Mouse (Mus musculus): ENCODE data around the gene Tekt3. TPM values are rescaled to one million over a fixed set of nuclear protein-coding genes. Genes with fewer than 3 reads are reported as not detected.

Tekt3 gene
- total and polyA plus RNA-seq, 3 experiments = not detected

DNA sequence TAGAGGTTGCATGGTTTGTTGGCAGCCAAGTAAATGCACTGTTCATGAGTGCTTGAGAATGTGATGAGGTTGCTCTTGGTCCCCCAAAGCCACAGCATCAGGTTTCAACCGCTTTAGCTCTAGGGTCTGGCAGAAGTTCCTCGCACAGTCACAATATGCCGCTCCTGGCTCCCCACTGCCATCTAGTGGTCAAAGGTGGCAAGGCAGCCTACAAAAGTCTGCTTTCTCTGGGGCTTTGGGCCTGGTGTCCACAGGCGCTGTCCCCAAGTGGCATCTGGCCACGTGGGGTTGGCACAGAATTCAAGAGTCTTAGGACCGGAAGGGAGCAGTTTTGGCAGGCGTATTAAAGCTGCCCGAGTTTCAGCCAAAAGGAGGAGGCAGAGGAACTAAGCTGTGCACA lies 74.2 kb downstream of the Tekt3 start:
- TF ChIP-seq MAZ (IDR thresholded peaks at IDR 0.05; ENCODE audit: low read depth, low read length) (no peak), USF1 (IDR thresholded peaks at IDR 0.05; ENCODE audit: low read depth, low read length) (no peak), TCF12 (IDR thresholded peaks at IDR 0.05; ENCODE audit: low read depth, low read length) (no peak), SMC3 (IDR thresholded peaks at IDR 0.05; ENCODE audit: low read depth, low read length) (peak; percentile 96), E2F4 (IDR thresholded peaks at IDR 0.05; ENCODE audit: borderline replicate concordance, low read depth, low read length) (no peak), ZC3H11A (IDR thresholded peaks at IDR 0.05; ENCODE audit: low read depth, low read length) (peak; percentile 84), GATA1 (IDR thresholded peaks at IDR 0.05; ENCODE audit: low read depth, low read length) (no peak), POLR2AphosphoS2 (IDR thresholded peaks at IDR 0.05; ENCODE audit: low read length) (no peak), RAD21 (IDR thresholded peaks at IDR 0.05; ENCODE audit: low read depth, low read length) (peak; percentile 95), CTCF (IDR thresholded peaks at IDR 0.05 in 2 of 3, conservative IDR thresholded peaks at IDR 0.05 in 1 of 3; ENCODE audit: control insufficient read depth in 1 of 3, insufficient read depth in 1 of 3, low read depth in 2 of 3, low read length in 3 of 3, poor library complexity in 1 of 3, severe bottlenecking in 1 of 3) (peak; percentile 97 to 98 (median 98))
- Histone ChIP-seq H3K27ac (ENCODE audit: control insufficient read depth, low read depth, low read length) (no peak overlapping the region), H3K4me1 (ENCODE audit: control insufficient read depth in 1 of 2, insufficient read depth in 2 of 2, low read length in 2 of 2) (no peaks in the 10 kb centered on the region), H3K27me3 (ENCODE audit: control insufficient read depth in 1 of 2, insufficient read depth in 2 of 2, low read length in 2 of 2) (no peaks in the 10 kb centered on the region), H3K9me3 (replicated peaks; ENCODE audit: insufficient read depth, low read length) (no peaks in the 10 kb centered on the region), H3K79me2 (ENCODE audit: control insufficient read depth, insufficient read depth, low read length, poor library complexity) (no peaks in the 10 kb centered on the region), H3K4me3 (ENCODE audit: control insufficient read depth in 1 of 2, insufficient read depth in 1 of 2, low read depth in 2 of 2, low read length in 2 of 2) (no peak overlapping the region), H3K36me3 (ENCODE audit: control insufficient read depth in 1 of 2, insufficient read depth in 2 of 2, low read length in 2 of 2) (no peaks in the 10 kb centered on the region), H3K9ac (ENCODE audit: control insufficient read depth, low read depth, low read length, poor library complexity, severe bottlenecking) (no peak overlapping the region)
- DNase-seq (ENCODE audit: low read depth, low spot score) = peak; percentile 63

DNA sequence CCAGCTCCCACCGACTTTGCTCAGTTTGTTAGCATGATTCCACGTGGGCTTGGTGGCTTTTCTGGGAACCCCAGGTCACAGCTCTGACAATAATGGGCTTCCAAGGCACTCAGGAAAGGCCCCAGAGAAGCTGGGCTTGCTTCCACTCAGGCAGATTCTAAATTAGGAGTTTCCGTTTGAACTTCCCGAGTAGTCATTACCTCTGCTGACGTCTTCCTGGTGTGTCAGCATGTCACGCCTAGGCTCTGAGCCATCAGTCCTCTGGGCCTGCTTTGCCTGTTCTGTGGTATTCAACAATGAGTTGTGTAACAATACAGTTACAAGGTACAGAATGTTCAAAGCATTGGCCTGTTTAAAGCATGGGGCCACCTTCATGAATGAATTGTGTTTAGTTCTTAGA lies 74.8 kb downstream of the Tekt3 start:
- Histone ChIP-seq H3K4me3 (ENCODE audit: control insufficient read depth in 1 of 2, insufficient read depth in 1 of 2, low read depth in 2 of 2, low read length in 2 of 2) (no peak overlapping the region), H3K9me3 (replicated peaks; ENCODE audit: insufficient read depth, low read length) (no peaks in the 10 kb centered on the region), H3K36me3 (ENCODE audit: control insufficient read depth in 1 of 2, insufficient read depth in 2 of 2, low read length in 2 of 2) (no peaks in the 10 kb centered on the region), H3K79me2 (ENCODE audit: control insufficient read depth, insufficient read depth, low read length, poor library complexity) (no peaks in the 10 kb centered on the region), H3K27ac (ENCODE audit: control insufficient read depth, low read depth, low read length) (no peak overlapping the region), H3K4me1 (ENCODE audit: control insufficient read depth in 1 of 2, insufficient read depth in 2 of 2, low read length in 2 of 2) (no peaks in the 10 kb centered on the region), H3K9ac (ENCODE audit: control insufficient read depth, low read depth, low read length, poor library complexity, severe bottlenecking) (no peak overlapping the region), H3K27me3 (ENCODE audit: control insufficient read depth in 1 of 2, insufficient read depth in 2 of 2, low read length in 2 of 2) (no peaks in the 10 kb centered on the region)
- DNase-seq (ENCODE audit: low read depth, low spot score) = no peak
- TF ChIP-seq POLR2A (IDR thresholded peaks at IDR 0.05; ENCODE audit: control insufficient read depth in 1 of 2, insufficient read depth in 1 of 2, low read depth in 1 of 2, low read length in 2 of 2, poor library complexity in 1 of 2) (no peak), CHD2 (IDR thresholded peaks at IDR 0.05; ENCODE audit: low read length) (no peak), CHD1 (IDR thresholded peaks at IDR 0.05; ENCODE audit: low read depth, low read length) (no peak), ZNF384 (IDR thresholded peaks at IDR 0.05; ENCODE audit: low read depth, low read length) (no peak)

DNA sequence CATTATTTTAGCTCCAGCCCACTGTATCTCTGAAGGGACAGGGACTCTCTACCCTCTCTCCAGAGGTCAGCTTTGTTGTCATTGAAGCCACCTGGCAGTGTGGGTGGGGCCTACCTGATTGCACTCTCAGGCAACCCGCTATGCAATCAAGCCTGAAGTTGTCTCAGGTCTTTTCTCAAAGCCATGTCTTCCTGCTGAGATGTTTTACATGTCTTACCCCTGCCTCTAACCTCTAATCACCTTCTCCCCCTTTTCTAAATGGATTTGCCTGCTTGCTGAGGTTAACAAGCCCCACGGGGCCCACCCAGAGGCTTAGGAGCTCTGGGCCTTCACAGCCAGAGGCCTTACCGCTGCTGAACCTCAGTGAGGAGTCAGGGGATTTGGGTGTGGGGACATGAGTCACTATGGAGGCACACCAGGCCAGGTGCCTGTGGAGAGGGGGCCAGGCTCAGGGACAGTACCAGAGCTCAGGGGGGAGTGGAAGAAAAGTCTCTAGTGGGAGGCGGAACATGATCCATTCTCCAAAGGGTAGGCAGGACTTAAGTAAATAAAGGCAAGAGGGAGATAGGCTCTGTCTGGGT lies 75.5 kb downstream of the Tekt3 start:
- H3K9me3 ChIP-seq (replicated peaks; ENCODE audit: insufficient read depth, low read length) = no peaks in the 10 kb centered on the region
- H3K4me3 ChIP-seq (ENCODE audit: control insufficient read depth in 1 of 2, insufficient read depth in 1 of 2, low read depth in 2 of 2, low read length in 2 of 2) = no peak overlapping the region
- no peak for DNase-seq (ENCODE audit: low read depth, low spot score)
- no peak overlapping the region for H3K9ac ChIP-seq (ENCODE audit: control insufficient read depth, low read depth, low read length, poor library complexity, severe bottlenecking)
- H3K27me3 ChIP-seq (ENCODE audit: control insufficient read depth in 1 of 2, insufficient read depth in 2 of 2, low read length in 2 of 2) = no peaks in the 10 kb centered on the region
- no peaks in the 10 kb centered on the region for H3K4me1 ChIP-seq (ENCODE audit: control insufficient read depth in 1 of 2, insufficient read depth in 2 of 2, low read length in 2 of 2)
- TF ChIP-seq JUND (IDR thresholded peaks at IDR 0.05; ENCODE audit: low read depth, low read length) (no peak), MXI1 (IDR thresholded peaks at IDR 0.05; ENCODE audit: low read depth, low read length) (no peak), USF2 (IDR thresholded peaks at IDR 0.05; ENCODE audit: borderline replicate concordance in 1 of 2, insufficient read depth in 1 of 2, low read depth in 1 of 2, low read length in 2 of 2) (no peak), MEF2A (IDR thresholded peaks at IDR 0.05; ENCODE audit: extremely low read depth, insufficient replicate concordance, low read depth, low read length, poor library complexity, severe bottlenecking) (no peak), ZMIZ1 (IDR thresholded peaks at IDR 0.05; ENCODE audit: low read depth, low read length) (no peak), RCOR1 (IDR thresholded peaks at IDR 0.05; ENCODE audit: low read depth, low read length) (no peak), ZKSCAN1 (IDR thresholded peaks at IDR 0.05; ENCODE audit: low read depth, low read length) (no peak), HCFC1 (IDR thresholded peaks at IDR 0.05; ENCODE audit: low read depth, low read length) (no peak), MYB (IDR thresholded peaks at IDR 0.05; ENCODE audit: low read depth, low read length) (no peak)
- H3K36me3 ChIP-seq (ENCODE audit: control insufficient read depth in 1 of 2, insufficient read depth in 2 of 2, low read length in 2 of 2) = no peaks in the 10 kb centered on the region
- no peak overlapping the region for H3K27ac ChIP-seq (ENCODE audit: control insufficient read depth, low read depth, low read length)
- no peaks in the 10 kb centered on the region for H3K79me2 ChIP-seq (ENCODE audit: control insufficient read depth, insufficient read depth, low read length, poor library complexity)

Data from MEL (cell line).